Mouse (Mus musculus) thymus, adult 2 months (tissue): ENCODE data around the gene Doc2g.

Experiments
- CTCF ChIP-seq: fragments of 200-500 bp; IDR thresholded peaks from 2 replicates; pipeline ENCODE4 v1.5.1; 2012; ENCODE audit warnings: mild to moderate bottlenecking, control low read depth, low read length, moderate library complexity, borderline replicate concordance; ENCODE audit not compliant: control insufficient read depth, poor library complexity, insufficient read depth; ENCODE audit errors: extremely low read depth
- POLR2A ChIP-seq: fragments of 200-500 bp; IDR thresholded peaks from 2 replicates; pipeline ENCODE4 v1.6.1; 2012; ENCODE audit warnings: mild to moderate bottlenecking, low read length, control low read depth, moderate library complexity; ENCODE audit not compliant: control insufficient read depth, poor library complexity, insufficient read depth; ENCODE audit errors: extremely low read depth

DNA sequence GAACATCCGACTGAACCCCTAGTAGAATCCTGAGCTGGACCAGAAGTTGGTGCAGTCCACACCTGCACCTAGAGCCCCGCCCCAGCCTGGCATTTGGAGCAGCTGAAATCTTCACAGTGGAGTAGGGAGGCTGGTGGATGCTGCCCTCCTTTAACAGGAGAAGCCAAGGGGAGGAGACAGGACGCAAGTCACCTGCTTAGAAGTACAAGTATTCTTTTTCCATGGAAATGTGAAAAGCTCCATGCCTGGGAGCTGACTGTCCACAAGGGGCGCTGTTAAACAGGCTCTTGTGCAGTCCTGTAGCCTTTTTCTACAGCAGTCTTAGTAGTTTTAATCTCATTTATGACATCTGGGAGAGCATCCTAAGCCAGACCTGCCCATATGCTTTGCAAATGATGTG is 14.4 kb upstream of the Doc2g start:
- no peak for TF ChIP-seq CTCF
- TF ChIP-seq POLR2A = no peak
